Mouse (Mus musculus) embryonic facial prominence, embryonic 12.5 days (tissue): Measurements from ENCODE around the gene Rela. TPM values are rescaled to one million over a fixed set of nuclear protein-coding genes. Genes with fewer than 3 reads are reported as not detected.

Source experiments
- ATAC-seq: fragments of 200-750 bp; cut with Nextera tagmentation; 2 replicates; pipeline ENCODE4 v1.8.0; 2017; ENCODE audit not compliant: insufficient number of reproducible peaks, insufficient read depth, low FRiP score, low TSS enrichment
- H3K27ac ChIP-seq: fragments of 300-500 bp; sonication (generic); 2 replicates; pipeline ENCODE4 v1.5.1; 2016; ENCODE audit warnings: mild to moderate bottlenecking
- H3K27me3 ChIP-seq: fragments of 300-500 bp; sonication (generic); 2 replicates; pipeline ENCODE4 v1.6.1; 2016; ENCODE audit warnings: mild to moderate bottlenecking, moderate library complexity
- H3K36me3 ChIP-seq: fragments of 300-500 bp; sonication (generic); 2 replicates; pipeline ENCODE4 v1.6.1; 2016; ENCODE audit warnings: mild to moderate bottlenecking
- H3K4me1 ChIP-seq: fragments of 300-500 bp; sonication (generic); 2 replicates; pipeline ENCODE4 v1.6.1; 2016
- H3K4me2 ChIP-seq: fragments of 300-500 bp; sonication (generic); replicated peaks from 2 replicates; pipeline ENCODE4 v1.6.1; 2016; ENCODE audit warnings: mild to moderate bottlenecking, moderate library complexity
- H3K4me3 ChIP-seq: fragments of 300-500 bp; sonication (generic); 2 replicates; pipeline ENCODE4 v1.5.1; 2016; ENCODE audit warnings: mild to moderate bottlenecking
- H3K9ac ChIP-seq: fragments of 300-500 bp; sonication (generic); 2 replicates; pipeline ENCODE4 v1.6.1; 2016; ENCODE audit warnings: mild to moderate bottlenecking, moderate library complexity
- H3K9me3 ChIP-seq: fragments of 300-500 bp; sonication (generic); 2 replicates; pipeline ENCODE4 v1.6.1; 2016; ENCODE audit warnings: mild to moderate bottlenecking, moderate library complexity
- WGBS: fragments of 180-500 bp; shearing (Covaris S2); methylation state at CpG from one replicate; pipeline ENCODE4 v1.1.7; 2016; 5-methylcytosine and 5-hydroxymethylcytosine counted together
- polyA plus RNA-seq: library from polyadenylated mRNA; unstranded; fragments of >200 nt; fragmentation: Nextera tagmentation; extraction: Ambion mirVana; gene quantifications from 2 replicates; pipeline ENCODE4 v1.2.1, GENCODE M21; 2016

The Rela gene
- polyA plus RNA-seq, 1 experiment from 2014 or later: 49.3 TPM

GRCm38 (mm10) chr19:5609547-5610404, 27.5 kb upstream of the Rela start, which contains the start of gene Kat5:
TSS of gene Kat5 (minus strand) at chr19:5610237.
- Histone ChIP-seq H3K9me3 (no peaks in the 10 kb centered on the region), H3K27me3 (no peaks in the 10 kb centered on the region), H3K9ac (peak within 1 kb of the TSS; percentile 65), H3K4me1 (peaks cover 19% of the 10 kb centered on the region), H3K4me2 (peak within 1 kb of the TSS; percentile 79), H3K4me3 (peak within 1 kb of the TSS; percentile 54), H3K27ac (peak within 1 kb of the TSS; percentile 98), H3K36me3 (peaks cover 42% of the 10 kb centered on the region)
- WGBS: 1% methylated on average over 55 of the region's 55 CpGs
- peak; percentile 85 for ATAC-seq

GRCm38 (mm10) chr19:5611973-5612372, 25.3 kb upstream of the Rela start:
- 73% methylated on average over 1 of the region's 1 CpGs for WGBS
- Histone ChIP-seq H3K4me2 (no peak overlapping the region), H3K9me3 (no peaks in the 10 kb centered on the region), H3K4me1 (peaks cover 19% of the 10 kb centered on the region), H3K27ac (no peak overlapping the region), H3K27me3 (0 out of 2 replicates have a peak, but pooled peaks cover 4% of the 10 kb centered on the region), H3K36me3 (peaks cover 20% of the 10 kb centered on the region), H3K4me3 (no peak overlapping the region), H3K9ac (no peak overlapping the region)
- ATAC-seq: no peak

GRCm38 (mm10) chr19:5612762-5613411, 24.4 kb upstream of the Rela start:
- Histone ChIP-seq H3K4me1 (peaks cover 19% of the 10 kb centered on the region), H3K4me2 (no peak overlapping the region), H3K9ac (no peak overlapping the region), H3K9me3 (no peaks in the 10 kb centered on the region), H3K27ac (no peak overlapping the region), H3K36me3 (peaks cover 11% of the 10 kb centered on the region), H3K27me3 (0 out of 2 replicates have a peak, but pooled peaks cover 4% of the 10 kb centered on the region), H3K4me3 (no peak overlapping the region)
- ATAC-seq: no peak
- WGBS: 61% methylated on average over 3 of the region's 3 CpGs

- Histone ChIP-seq H3K27me3 (0 out of 2 replicates have a peak, but pooled peaks cover 4% of the 10 kb centered on the region), H3K9me3 (no peaks in the 10 kb centered on the region), H3K4me3 (no peak overlapping the region), H3K36me3 (no peaks in the 10 kb centered on the region), H3K27ac (no peak overlapping the region), H3K4me2 (no peak overlapping the region), H3K4me1 (peaks cover 5% of the 10 kb centered on the region), H3K9ac (no peak overlapping the region)
- no peak for ATAC-seq
- 64% methylated on average over 2 of the region's 2 CpGs for WGBS
Measured at GRCm38 (mm10) chr19:5614953-5615352, 22.3 kb upstream of the Rela start.

GRCm38 (mm10) chr19:5620007-5620406, 17.3 kb upstream of the Rela start:
- Histone ChIP-seq H3K4me1 (no peaks in the 10 kb centered on the region), H3K27me3 (0 out of 2 replicates have a peak, but pooled peaks cover 4% of the 10 kb centered on the region), H3K9me3 (no peaks in the 10 kb centered on the region), H3K4me3 (no peak overlapping the region), H3K4me2 (no peak overlapping the region), H3K27ac (no peak overlapping the region), H3K36me3 (no peaks in the 10 kb centered on the region), H3K9ac (no peak overlapping the region)
- ATAC-seq: no peak
- WGBS: 87% methylated on average over 4 of the region's 4 CpGs

GRCm38 (mm10) chr19:5621884-5622283, 15.4 kb upstream of the Rela start:
- no peaks in the 10 kb centered on the region for H3K9me3 ChIP-seq
- H3K9ac ChIP-seq: no peak overlapping the region
- H3K36me3 ChIP-seq: no peaks in the 10 kb centered on the region
- H3K27ac ChIP-seq: no peak overlapping the region
- H3K4me1 ChIP-seq: no peaks in the 10 kb centered on the region
- no peak for ATAC-seq
- no peaks in the 10 kb centered on the region for H3K27me3 ChIP-seq
- no peak overlapping the region for H3K4me3 ChIP-seq
- no peak overlapping the region for H3K4me2 ChIP-seq
- WGBS: 85% methylated on average over 5 of the region's 5 CpGs

- no peak for ATAC-seq
- H3K4me1 ChIP-seq: no peaks in the 10 kb centered on the region
- H3K36me3 ChIP-seq: no peaks in the 10 kb centered on the region
- no peak overlapping the region for H3K9ac ChIP-seq
- no peak overlapping the region for H3K27ac ChIP-seq
- no peak overlapping the region for H3K4me3 ChIP-seq
- H3K4me2 ChIP-seq: no peak overlapping the region
- WGBS: 81% methylated on average over 8 of the region's 8 CpGs
- no peaks in the 10 kb centered on the region for H3K27me3 ChIP-seq
- H3K9me3 ChIP-seq: no peaks in the 10 kb centered on the region
Measured at GRCm38 (mm10) chr19:5625311-5625710, 12.0 kb upstream of the Rela start.

- Histone ChIP-seq H3K4me3 (no peak overlapping the region), H3K27ac (no peak overlapping the region), H3K27me3 (no peaks in the 10 kb centered on the region), H3K9me3 (no peaks in the 10 kb centered on the region), H3K36me3 (no peaks in the 10 kb centered on the region), H3K9ac (no peak overlapping the region; the same call in 1 of the 2 replicates), H3K4me1 (no peaks in the 10 kb centered on the region), H3K4me2 (no peak overlapping the region)
- ATAC-seq: no peak
Measured at GRCm38 (mm10) chr19:5629907-5630306, 7.4 kb upstream of the Rela start.

GRCm38 (mm10) chr19:5632120-5632519, 5.2 kb upstream of the Rela start:
- Histone ChIP-seq H3K9me3 (no peaks in the 10 kb centered on the region), H3K4me1 (peaks cover 6% of the 10 kb centered on the region), H3K4me2 (no peak overlapping the region), H3K4me3 (no peak overlapping the region), H3K36me3 (no peaks in the 10 kb centered on the region), H3K27ac (no peak overlapping the region), H3K9ac (no peak overlapping the region), H3K27me3 (no peaks in the 10 kb centered on the region)
- ATAC-seq: no peak
- 70% methylated on average over 9 of the region's 9 CpGs for WGBS

GRCm38 (mm10) chr19:5636036-5636570, 1.2 kb upstream of the Rela start:
- Histone ChIP-seq H3K4me2 (no peak overlapping the region), H3K9ac (no peak overlapping the region), H3K4me3 (no peak overlapping the region; the same call in 1 of the 2 replicates), H3K27ac (no peak overlapping the region), H3K36me3 (peaks cover 27% of the 10 kb centered on the region), H3K4me1 (peaks cover 15% of the 10 kb centered on the region), H3K27me3 (no peaks in the 10 kb centered on the region), H3K9me3 (no peaks in the 10 kb centered on the region)
- 78% methylated on average over 7 of the region's 7 CpGs for WGBS
- ATAC-seq: no peak

- H3K9me3 ChIP-seq: no peaks in the 10 kb centered on the region
- peaks cover 15% of the 10 kb centered on the region for H3K4me1 ChIP-seq
- 40% methylated on average over 12 of the region's 12 CpGs for WGBS
- H3K9ac ChIP-seq: peak overlapping the region; percentile 93
- H3K36me3 ChIP-seq: peaks cover 33% of the 10 kb centered on the region
- peak overlapping the region; percentile 88 for H3K4me2 ChIP-seq
- no peak for ATAC-seq
- H3K27ac ChIP-seq: peak overlapping the region; percentile 90
- no peaks in the 10 kb centered on the region for H3K27me3 ChIP-seq
- peak overlapping the region; percentile 82 for H3K4me3 ChIP-seq
Measured at GRCm38 (mm10) chr19:5636571-5637041, 677 bp upstream of the Rela start.
